Mouse (Mus musculus) adrenal gland, postnatal 10 days (tissue): ENCODE measurements around the gene Ruvbl1. TPM values are rescaled to one million over a fixed set of nuclear protein-coding genes. Genes with fewer than 3 reads are reported as not detected.

ENCODE experiments used
- DNase-seq: peaks from one replicate; pipeline ENCODE4 v3.0.0; 2021; ENCODE audit warnings: mixed read lengths
- long read RNA-seq, 2 experiments: library from polyadenylated mRNA; stranded (forward); transcript quantifications; one replicate each; pipeline ENCODE4 v2.0.0; 2021
- total RNA-seq, 2 experiments: library from RNA; stranded (reverse); gene quantifications; 2 replicates each; pipeline ENCODE4 v1.2.3; 2021

The Ruvbl1 gene
- 10 to 100 TPM; 31.4 to 34.8 TPM for total RNA-seq
- long read RNA-seq, experiment 1, transcript Ruvbl1-201 (11 exons, 1,675 nt), result major isoform, 71 of 90 reads
- long read RNA-seq, experiment 1, partial matches to known transcripts, result 17 of 90 reads
- long read RNA-seq, experiment 1, other reads (novel, unspliced or antisense), result 2 of 90 reads
- long read RNA-seq, experiment 2, transcript Ruvbl1-201 (11 exons, 1,675 nt), result major isoform, 55 of 61 reads
- long read RNA-seq, experiment 2, partial matches to known transcripts, result 5 of 61 reads
- long read RNA-seq, experiment 2, other reads (novel, unspliced or antisense), result 1 of 61 reads

GRCm38 (mm10) chr6:88465181-88465920 is at the start of gene Ruvbl1:
Ruvbl1 (plus strand) TSS chr6:88465409.
- peak; percentile 94 for DNase-seq

DNA sequence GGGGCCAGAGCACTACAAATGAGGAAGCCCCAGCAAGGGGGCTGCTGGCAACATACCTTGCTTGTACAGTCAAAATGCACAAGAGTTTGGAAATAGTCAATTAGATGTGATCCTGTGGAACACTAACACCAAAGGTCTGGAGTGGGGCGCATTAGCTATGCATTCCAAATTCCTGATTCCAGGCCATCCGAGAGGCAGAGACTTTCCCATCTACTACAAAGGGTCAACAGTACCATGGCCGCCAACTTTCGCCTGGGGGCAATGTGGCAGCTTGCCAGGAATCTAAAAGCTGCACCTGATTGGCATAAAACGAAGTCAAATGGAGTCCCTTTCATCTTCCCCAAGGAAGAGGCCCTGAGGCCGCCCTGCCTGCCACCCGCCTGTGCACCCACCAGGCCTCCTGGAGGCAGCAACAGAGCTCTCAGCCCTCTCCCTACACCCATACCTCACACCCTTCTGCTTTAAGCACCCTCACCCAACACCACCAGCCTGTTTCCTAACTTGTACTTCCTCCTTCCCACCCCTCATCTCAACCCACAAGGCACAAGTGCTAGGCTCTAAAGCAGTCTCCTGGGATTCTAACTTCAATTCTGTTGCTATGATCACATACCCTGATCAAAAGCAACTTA is 49.0 kb upstream of the Ruvbl1 start:
- no peak for DNase-seq

DNA sequence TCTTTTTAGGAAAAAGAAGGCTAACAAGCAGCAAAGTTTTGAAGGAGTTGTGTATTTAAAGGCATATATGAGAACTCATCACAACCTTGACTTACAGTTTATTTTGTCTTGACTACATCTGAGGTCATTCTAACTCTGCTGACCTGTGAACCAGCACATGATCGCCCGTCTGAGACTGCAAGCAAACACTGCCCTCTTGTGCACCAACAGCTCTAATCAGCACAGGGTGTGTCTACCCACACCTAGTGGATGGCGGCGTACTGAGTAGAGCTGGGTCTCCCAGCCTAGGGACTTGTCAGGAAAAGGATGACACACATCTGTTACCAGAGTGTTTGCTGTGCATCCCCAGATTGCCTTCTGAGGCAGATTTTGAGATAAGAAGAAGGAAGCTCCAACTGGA is 34.0 kb upstream of the Ruvbl1 start:
- peak; percentile 54 for DNase-seq

- no peak for DNase-seq
Observed at GRCm38 (mm10) chr6:88435609-88436008, 29.6 kb upstream of the Ruvbl1 start.

DNA sequence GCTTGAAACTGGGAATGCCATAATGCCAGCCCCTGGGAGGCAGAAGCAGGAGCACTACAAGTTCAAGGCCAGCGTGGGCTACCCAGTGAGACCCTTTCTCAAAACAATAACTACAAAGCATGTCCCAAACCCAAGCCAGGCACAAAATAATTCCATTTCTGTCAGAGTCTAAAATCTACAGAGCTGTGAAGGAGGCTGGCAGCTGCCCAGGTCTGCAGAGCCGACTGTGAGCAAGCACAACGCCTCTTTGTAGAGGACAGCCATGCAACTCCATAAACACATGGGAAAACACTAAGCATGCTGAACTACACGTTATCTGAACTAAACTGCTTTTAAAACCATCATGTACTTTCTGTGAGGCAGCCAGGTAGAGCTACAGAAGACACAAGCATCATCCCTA is 26.2 kb upstream of the Ruvbl1 start:
- DNase-seq, result no peak

GRCm38 (mm10) chr6:88442551-88442950 is 22.7 kb upstream of the Ruvbl1 start:
- DNase-seq, result no peak

- DNase-seq, result no peak
Observed at GRCm38 (mm10) chr6:88443446-88443845, 21.8 kb upstream of the Ruvbl1 start.

DNA sequence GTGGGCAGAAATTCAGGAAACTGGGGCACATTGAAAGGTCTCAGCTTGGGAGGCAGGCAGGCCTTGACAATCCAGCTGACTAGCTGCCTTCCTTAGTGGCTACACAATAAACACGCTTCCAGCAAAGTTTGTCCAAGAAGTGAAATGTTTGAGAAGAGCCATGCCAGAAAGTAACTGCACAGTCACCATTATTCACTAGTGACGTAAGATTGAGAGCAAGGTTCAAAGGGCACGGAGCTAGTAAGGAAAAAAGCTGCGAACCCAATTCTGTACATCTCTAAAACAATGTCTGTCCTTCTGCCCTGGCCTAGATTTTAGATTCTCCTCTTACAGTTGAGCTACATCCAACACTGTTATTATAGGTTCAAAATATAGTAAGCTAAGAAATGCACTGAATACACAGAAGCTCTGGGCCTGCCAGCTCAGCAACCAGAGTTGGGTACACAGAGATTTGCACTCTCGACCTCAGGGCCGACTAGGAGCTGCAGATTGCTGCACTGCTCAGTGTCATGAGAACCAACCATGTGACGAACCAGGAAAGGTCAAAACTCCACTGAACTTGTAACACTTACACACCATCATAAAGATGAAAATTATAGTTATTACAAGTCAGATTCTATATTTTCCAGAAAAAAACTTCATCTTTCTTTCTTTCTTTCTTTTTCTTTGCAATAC is 21.0 kb upstream of the Ruvbl1 start:
- DNase-seq, result no peak

- no peak for DNase-seq
Observed at GRCm38 (mm10) chr6:88445661-88446060, 19.5 kb upstream of the Ruvbl1 start.

DNA sequence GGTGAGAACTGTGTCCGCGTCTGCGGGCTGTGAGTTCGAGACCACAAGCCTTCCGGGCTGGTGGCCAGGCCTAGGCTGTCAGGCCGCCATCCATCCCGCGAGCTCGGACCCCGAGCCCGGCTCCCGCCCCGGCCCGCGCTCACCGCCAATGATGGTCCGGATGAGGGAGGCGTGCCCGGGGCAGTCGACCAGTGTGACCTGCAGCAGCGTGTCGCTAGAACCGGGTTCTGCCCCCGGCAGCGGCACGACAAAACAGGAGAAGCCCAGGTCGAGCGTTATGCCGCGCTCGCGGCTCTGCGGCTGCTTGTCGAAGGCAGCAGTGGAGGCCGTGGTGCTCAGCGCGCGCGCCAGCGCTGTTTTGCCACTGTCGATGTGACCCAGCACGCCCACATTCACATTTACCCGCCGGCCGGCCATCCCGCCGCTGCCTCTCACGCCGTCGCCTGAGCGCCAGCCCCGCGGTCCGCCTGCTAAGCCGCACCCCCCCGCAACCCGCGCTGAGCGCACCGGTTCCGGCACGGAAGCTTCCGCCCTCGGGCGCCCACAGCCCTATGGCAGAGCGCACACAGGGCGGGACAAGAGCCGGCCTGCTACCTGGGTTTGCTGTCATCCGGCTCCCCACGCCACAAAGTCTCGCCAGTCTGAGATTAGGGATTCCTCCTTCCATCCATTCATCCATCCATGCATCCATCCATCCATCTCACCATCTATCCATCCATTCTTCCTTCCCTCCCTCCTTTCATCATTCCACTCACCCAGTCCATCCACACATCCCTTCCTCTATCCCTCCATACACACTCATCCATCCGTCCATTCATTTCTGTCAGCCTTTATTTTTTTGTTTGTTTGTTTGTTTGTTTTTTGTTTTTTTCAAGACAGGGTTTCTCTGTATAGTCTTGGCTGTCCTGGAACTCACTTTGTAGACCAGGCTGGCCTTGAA is 18.9 kb upstream of the Ruvbl1 start, which contains the start of gene Eefsec:
Eefsec (minus strand) TSS at position 477 of the 940 bp plus-strand sequence.
- peak; percentile 92 for DNase-seq

GRCm38 (mm10) chr6:88447454-88447853 is 17.8 kb upstream of the Ruvbl1 start:
- no peak for DNase-seq

DNA sequence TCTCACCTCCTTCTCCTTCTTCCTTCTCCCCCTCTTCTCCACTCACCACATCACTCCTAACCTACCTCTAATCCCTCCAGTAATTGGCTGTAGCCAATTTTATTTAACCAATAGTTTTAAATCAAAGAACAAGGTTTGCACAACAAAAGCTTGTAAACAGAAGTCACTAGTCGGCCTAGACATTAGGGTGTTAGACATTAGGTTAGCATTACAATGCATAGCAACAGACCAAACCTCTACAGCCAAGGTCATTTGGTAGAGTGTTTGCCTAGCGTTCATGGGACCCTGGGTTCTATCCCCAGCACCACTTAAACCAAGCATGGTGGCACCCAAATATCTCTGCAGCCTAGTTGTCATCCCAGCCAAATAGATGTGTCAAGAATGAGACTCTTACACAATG is 10.7 kb upstream of the Ruvbl1 start:
- DNase-seq, result no peak

- no peak for DNase-seq
Observed at GRCm38 (mm10) chr6:88469878-88470277, 4.7 kb downstream of the Ruvbl1 start.

DNA sequence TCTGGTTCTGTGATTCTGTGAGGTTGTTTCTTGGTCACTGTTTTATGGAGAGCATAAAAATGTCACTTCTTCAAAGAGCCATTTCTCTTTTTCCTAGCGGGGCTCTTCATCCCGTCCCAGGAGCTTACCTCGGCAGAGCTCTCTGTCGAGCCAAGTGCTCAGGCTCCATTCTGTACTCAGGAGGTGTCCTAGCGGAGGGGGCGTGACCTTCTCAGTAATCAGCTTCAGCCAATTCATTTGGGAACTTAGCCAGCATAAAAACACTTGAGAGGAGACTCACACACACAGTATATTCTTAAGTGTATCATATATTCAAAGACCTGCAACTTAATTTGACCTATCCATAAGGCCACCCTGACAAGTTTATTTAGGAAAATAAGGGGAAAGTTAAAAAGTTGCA is 15.2 kb downstream of the Ruvbl1 start:
- DNase-seq, result no peak

- no peak for DNase-seq
Observed at GRCm38 (mm10) chr6:88483111-88483510, 17.9 kb downstream of the Ruvbl1 start.

DNA sequence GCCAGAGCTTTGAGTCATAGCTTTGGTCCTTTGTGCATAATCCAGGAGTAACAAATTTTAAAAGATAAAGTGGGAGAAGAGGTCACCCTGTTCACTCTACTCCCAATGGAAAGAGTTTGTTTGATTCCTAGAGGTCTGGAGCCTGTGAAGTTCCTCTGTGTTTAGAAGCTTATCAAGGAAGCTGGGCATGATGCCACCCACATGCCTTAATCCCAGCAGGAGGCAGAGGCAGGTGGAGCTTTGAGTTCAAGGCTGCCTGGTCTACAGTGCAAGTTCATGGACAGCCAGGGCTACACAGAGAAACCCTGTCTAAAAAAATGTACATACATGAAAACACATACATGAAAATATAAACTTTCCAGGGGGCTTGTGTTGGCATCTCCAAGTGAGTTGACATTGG is 18.7 kb downstream of the Ruvbl1 start:
- DNase-seq, result no peak

- DNase-seq, result no peak
Observed at GRCm38 (mm10) chr6:88485378-88485777, 20.2 kb downstream of the Ruvbl1 start.

- DNase-seq, result peak; percentile 77
Observed at GRCm38 (mm10) chr6:88486893-88487292, 21.7 kb downstream of the Ruvbl1 start.

GRCm38 (mm10) chr6:88489026-88489425 is 23.8 kb downstream of the Ruvbl1 start:
- DNase-seq, result no peak

DNA sequence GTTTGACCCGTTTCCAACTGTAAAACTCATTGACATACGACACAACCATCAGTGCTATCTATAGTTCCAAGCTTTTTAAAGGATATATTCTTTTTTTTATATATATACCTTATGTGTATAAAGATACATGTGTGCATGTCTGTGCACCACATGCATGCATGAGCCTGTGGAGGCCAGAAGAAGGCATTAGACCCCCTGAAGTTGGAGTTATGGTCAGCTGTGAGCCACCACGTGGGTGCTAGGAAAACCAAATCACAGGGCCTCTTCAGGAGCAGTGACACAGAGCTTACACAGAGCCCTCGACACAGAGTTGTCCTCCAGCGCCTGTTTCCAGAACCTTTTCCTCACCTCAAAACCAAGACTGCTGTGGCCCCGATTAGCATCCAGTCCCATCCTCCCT is 24.6 kb downstream of the Ruvbl1 start:
- DNase-seq, result no peak

DNA sequence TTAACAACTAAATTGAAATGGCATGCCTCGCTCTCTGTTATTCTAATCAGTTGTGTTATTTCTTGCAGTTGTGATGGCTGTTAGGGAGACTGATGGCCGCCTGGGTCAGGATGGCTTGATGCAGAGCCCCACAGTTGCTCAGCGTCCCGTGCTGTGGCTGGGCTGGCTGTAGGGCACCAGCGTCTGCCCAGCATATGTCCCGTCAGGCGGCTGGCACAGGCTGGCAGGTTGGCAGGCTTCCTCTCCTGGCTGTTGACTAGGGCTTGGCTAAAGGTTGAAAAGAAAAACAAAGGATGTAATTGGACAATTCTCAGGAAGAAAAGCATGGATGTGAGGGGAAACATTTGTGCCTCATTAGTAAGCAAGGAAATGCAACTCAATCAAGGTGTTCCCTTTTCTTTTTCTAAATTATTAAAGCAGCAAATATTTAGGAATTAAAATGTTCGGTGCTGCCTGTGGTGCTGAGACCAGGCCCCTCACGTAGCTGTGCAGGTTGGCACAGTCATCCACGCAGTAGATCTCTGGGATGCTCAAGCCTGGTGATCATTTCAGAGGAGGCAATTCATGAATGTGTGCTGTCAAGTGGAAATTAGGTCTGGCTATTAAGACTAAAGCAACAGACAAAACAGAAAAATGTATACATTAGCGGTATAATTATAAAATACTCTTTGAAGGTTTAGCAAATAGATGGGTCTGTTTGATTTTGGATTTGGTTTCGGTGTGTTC is 25.6 kb downstream of the Ruvbl1 start:
- DNase-seq, result peak; percentile 64
